In genomic region chr17:5535357-5535756, GRCm38 (mm10) we compare ENCODE assay signal across 11 mouse cellular contexts. TPM values are rescaled to one million over a fixed set of nuclear protein-coding genes. Genes with fewer than 3 reads are reported as not detected.
A peak's percentile ranks its signal among the peaks of the same experiment; 100 is the strongest.
DNase-seq lines count a peak whose midpoint lies in the region; ATAC-seq and TF ChIP-seq lines count a peak whose summit lies in the region.
"Had no signal": no experiment of that assay in that cellular context is flagged by ENCODE, and none has a peak within 500 bp of the region (broad histone marks: within the 10 kb centered on the region; RNA-seq: fewer than 3 reads in every experiment).

No protein-coding gene starts in this region.

- 0 out of 2 replicates have a peak, but pooled peaks cover 4% of the 10 kb centered on the region for H3K4me1 ChIP-seq in hindbrain, postnatal 0 days (ENCODE audit: insufficient read depth, low read length)
- H3K4me1 ChIP-seq in hindbrain, embryonic 13.5 days (replicated peaks), result no peaks in the 10 kb centered on the region
- peaks cover 6% of the 10 kb centered on the region; the same call in 1 of the 2 replicates for H3K4me1 ChIP-seq in thymus, adult 2 months (replicated peaks; ENCODE audit: control insufficient read depth, insufficient read depth, low read length)
- 0 out of 4 replicates have a peak, but pooled peaks cover 0 to 2% of the 10 kb centered on the region in 2 experiments for H3K4me1 ChIP-seq in liver, embryonic 14.5 days (replicated peaks; ENCODE audit: control insufficient read depth in 2 of 2, insufficient read depth in 2 of 2, low read length in 1 of 2)

- no peak overlapping the region for H3K4me2 ChIP-seq in hindbrain, postnatal 0 days (ENCODE audit: low read depth, low read length)
- no peak overlapping the region for H3K4me2 ChIP-seq in hindbrain, embryonic 13.5 days
- no peak overlapping the region for H3K4me2 ChIP-seq in liver, embryonic 14.5 days (ENCODE audit: low read depth)

- H3K27me3 ChIP-seq in hindbrain, postnatal 0 days (ENCODE audit: insufficient read depth, low read length), result no peaks in the 10 kb centered on the region
- H3K27me3 ChIP-seq in hindbrain, embryonic 13.5 days, result no peaks in the 10 kb centered on the region
- H3K27me3 ChIP-seq in thymus, adult 2 months (ENCODE audit: control insufficient read depth, insufficient read depth, low read length), result no peaks in the 10 kb centered on the region
- no peaks in the 10 kb centered on the region for H3K27me3 ChIP-seq in liver, embryonic 14.5 days (ENCODE audit: control insufficient read depth, insufficient read depth, low read length)

- H3K27ac ChIP-seq in hindbrain, postnatal 0 days, result no peak overlapping the region
- H3K27ac ChIP-seq in hindbrain, embryonic 13.5 days, result no peak overlapping the region
- no peak overlapping the region for H3K27ac ChIP-seq in thymus, adult 2 months (ENCODE audit: control insufficient read depth, insufficient read depth, low read length)
- no peak overlapping the region for H3K27ac ChIP-seq in liver, embryonic 14.5 days

- no peak for TF ChIP-seq EP300 in liver, embryonic 14.5 days (IDR thresholded peaks at IDR 0.05; ENCODE audit: low read depth)

- no peak for ATAC-seq in hindbrain, postnatal 0 days
- no peak for ATAC-seq in hindbrain, embryonic 13.5 days (ENCODE audit: low FRiP score)
- no peak for ATAC-seq in liver, embryonic 14.5 days (ENCODE audit: insufficient read depth)
- ATAC-seq: activated CD4-positive, CD25-positive, alpha-beta regulatory T cell, adult 4 months had no signal

- H3K9ac ChIP-seq in hindbrain, postnatal 0 days (replicated peaks; ENCODE audit: low read length), result no peak overlapping the region
- no peak overlapping the region for H3K9ac ChIP-seq in hindbrain, embryonic 13.5 days
- H3K9ac ChIP-seq in liver, embryonic 14.5 days (replicated peaks), result no peak overlapping the region

- no peak overlapping the region for H3K4me3 ChIP-seq in hindbrain, postnatal 0 days (ENCODE audit: low read length)
- H3K4me3 ChIP-seq in hindbrain, embryonic 13.5 days, result no peak overlapping the region
- no peak overlapping the region for H3K4me3 ChIP-seq in thymus, adult 2 months (ENCODE audit: control insufficient read depth, insufficient read depth, low read length)
- H3K4me3 ChIP-seq in liver, embryonic 14.5 days (ENCODE audit: insufficient read depth in 1 of 2, low read depth in 2 of 2, low read length in 2 of 2), result no peak overlapping the region

- H3K9me3 ChIP-seq in hindbrain, postnatal 0 days (ENCODE audit: low read length), result no peaks in the 10 kb centered on the region
- H3K9me3 ChIP-seq in hindbrain, embryonic 13.5 days, result no peaks in the 10 kb centered on the region
- H3K9me3 ChIP-seq in liver, embryonic 14.5 days (ENCODE audit: control insufficient read depth, low read length), result no peaks in the 10 kb centered on the region

- H3K36me3 ChIP-seq in hindbrain, postnatal 0 days (ENCODE audit: insufficient read depth, low read length), result no peaks in the 10 kb centered on the region
- no peaks in the 10 kb centered on the region for H3K36me3 ChIP-seq in hindbrain, embryonic 13.5 days
- no peaks in the 10 kb centered on the region for H3K36me3 ChIP-seq in thymus, adult 2 months (ENCODE audit: control insufficient read depth, insufficient read depth, low read length)
- H3K36me3 ChIP-seq in liver, embryonic 14.5 days (replicated peaks; ENCODE audit: control insufficient read depth, insufficient read depth, low read depth), result no peaks in the 10 kb centered on the region

- no peak for DNase-seq in hindbrain, postnatal 0 days (ENCODE audit: low spot score)
- DNase-seq in thymus, adult 2 months, result peak; percentile 47
- DNase-seq in thymus, adult 18-20 months, result no peak
- DNase-seq in liver, embryonic 14.5 days (ENCODE audit: low read depth in 3 of 3, low spot score in 3 of 3), result peak in 1 of 3 experiments; percentile 24
- no peak for DNase-seq in layer of hippocampus, postnatal 25 days (ENCODE audit: extremely low spot score in 1 of 2, low spot score in 1 of 2)
- no peak for DNase-seq in c-Kit-positive CD71-positive TER-119-positive erythroid progenitor cells, embryonic 14.5 days (ENCODE audit: low spot score)
- DNase-seq in gastrocnemius, adult 18-20 months (ENCODE audit: low spot score), result no peak
- DNase-seq: heart, adult 11 months; kidney, postnatal 10 days had no signal

- peak; percentile 59 for TF ChIP-seq CTCF in hindbrain, postnatal 0 days (IDR thresholded peaks at IDR 0.05; ENCODE audit: low read depth)
- peak; percentile 57; the same call in 1 of the 2 replicates for TF ChIP-seq CTCF in thymus, adult 2 months (IDR thresholded peaks at IDR 0.05; ENCODE audit: borderline replicate concordance, control insufficient read depth, extremely low read depth, insufficient read depth, low read length, poor library complexity)
- peak; percentile 83 for TF ChIP-seq CTCF in liver, embryonic 14.5 days (IDR thresholded peaks at IDR 0.05; ENCODE audit: low read depth)

- TF ChIP-seq POLR2A in thymus, adult 2 months (IDR thresholded peaks at IDR 0.05; ENCODE audit: control insufficient read depth, extremely low read depth, insufficient read depth, low read length, poor library complexity), result no peak

- 11% methylated on average over 1 of the region's 4 CpGs for WGBS in hindbrain, postnatal 0 days
- WGBS in hindbrain, embryonic 13.5 days, result 10% methylated on average over 2 of the region's 4 CpGs
- 57% methylated on average over 4 of the region's 4 CpGs for WGBS in thymus, adult 2 months
- WGBS in liver, embryonic 14.5 days (ENCODE audit: insufficient replicate concordance), result 28% methylated on average over 4 of the region's 4 CpGs

RNA-seq across cellular contexts. Expression of gene Zdhhc14, which starts 43.0 kb away (rescaled TPM):
- 19.7 and 20.5 TPM in 2 replicates for total RNA-seq in hindbrain, postnatal 0 days (2014; rRNA removed)
- 8.6 and 9.7 TPM in 2 replicates for polyA plus RNA-seq in hindbrain, postnatal 0 days (2015; fragmentation: Nextera tagmentation; extraction: Ambion mirVana)
- 6.5 and 6.8 TPM in 2 replicates for polyA plus RNA-seq in hindbrain, embryonic 13.5 days (2015; fragmentation: Nextera tagmentation; extraction: Ambion mirVana)
- polyA plus RNA-seq in thymus, adult 2 months (2012; rRNA removed), result 13.3 and 15.4 TPM in 2 replicates
- polyA plus RNA-seq in liver, embryonic 14.5 days (2012; rRNA removed), result 2.2 and 2.6 TPM in 2 replicates
- 4.7 and 5.8 TPM in 2 replicates for polyA plus RNA-seq in liver, embryonic 14.5 days (2014; fragmentation: Nextera tagmentation; extraction: Ambion mirVana)
- total RNA-seq in layer of hippocampus, postnatal 25 days (2021), result 10 to 100 TPM; 47.2 to 49.3 TPM
- 1 to 10 TPM; 3.9 to 5.0 TPM for total RNA-seq in gastrocnemius, adult 18-20 months (2021)
